Mouse (Mus musculus): ENCODE measurements around the gene Cdc42.

- TF ChIP-seq CTCF (conservative IDR thresholded peaks at IDR 0.05; ENCODE audit: low read length) (peak; percentile 65), NANOG (IDR thresholded peaks at IDR 0.05; ENCODE audit: borderline replicate concordance, low read length) (no peak)
Measured at GRCm38 (mm10) chr4:137391287-137391686, 33.8 kb upstream of the Cdc42 start.
